Mouse (Mus musculus) left cerebral cortex, postnatal 4 days (tissue): ENCODE measurements around the gene Pard3b. TPM values are rescaled to one million over a fixed set of nuclear protein-coding genes. Genes with fewer than 3 reads are reported as not detected.

Experiments used
- DNase-seq: peaks from one replicate; pipeline ENCODE4 v3.0.0-alpha.2; 2022
- intact Hi-C: fragments of 180-260 bp; cut with DNase I; formaldehyde crosslinking; loops from one replicate; pipeline ENCODE4 v1.15.1; 2025
- total RNA-seq, 2 experiments: library from RNA; stranded (reverse); gene quantifications; 2 replicates each; pipeline ENCODE4 v1.2.3; 2021

Pard3b gene
- total RNA-seq, 2 experiments from 2014 or later: 6.3 to 7.1 TPM

- DNase-seq: no peak
- intact Hi-C loops: no loop called here
Observed at GRCm38 (mm10) chr1:62355496-62355895, 716.9 kb downstream of the Pard3b start.

DNA sequence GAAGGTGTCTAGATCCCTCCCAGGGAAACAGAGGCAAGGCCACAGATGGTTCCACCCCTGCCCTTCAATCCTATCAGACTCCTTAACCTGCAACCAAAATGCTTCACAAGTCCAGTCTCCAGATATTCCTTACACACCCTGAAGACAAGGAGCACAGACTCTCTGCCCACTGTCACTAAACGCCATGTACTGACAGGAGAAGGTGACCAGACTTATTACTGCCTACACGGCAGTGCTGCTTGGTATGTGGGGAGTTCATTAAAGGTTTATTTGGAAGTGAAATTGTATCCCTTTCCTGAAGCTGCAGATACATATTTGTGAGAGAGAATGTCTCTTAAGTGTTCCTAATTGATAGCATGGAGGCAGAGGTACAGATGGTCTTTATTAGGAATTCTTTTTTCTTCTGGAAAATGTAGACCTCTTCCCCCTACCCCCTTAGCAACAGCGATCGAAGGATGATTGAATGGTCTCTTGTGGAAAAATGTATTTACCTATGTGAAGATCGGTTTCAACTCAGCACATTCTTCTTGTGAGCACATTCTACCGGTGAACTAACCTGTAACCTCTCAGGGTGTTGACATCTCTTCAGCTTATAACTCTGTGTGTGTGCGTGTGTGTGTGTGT lies 735.9 kb downstream of the Pard3b start:
- no peak for DNase-seq
- intact Hi-C loops: no loop called here

DNA sequence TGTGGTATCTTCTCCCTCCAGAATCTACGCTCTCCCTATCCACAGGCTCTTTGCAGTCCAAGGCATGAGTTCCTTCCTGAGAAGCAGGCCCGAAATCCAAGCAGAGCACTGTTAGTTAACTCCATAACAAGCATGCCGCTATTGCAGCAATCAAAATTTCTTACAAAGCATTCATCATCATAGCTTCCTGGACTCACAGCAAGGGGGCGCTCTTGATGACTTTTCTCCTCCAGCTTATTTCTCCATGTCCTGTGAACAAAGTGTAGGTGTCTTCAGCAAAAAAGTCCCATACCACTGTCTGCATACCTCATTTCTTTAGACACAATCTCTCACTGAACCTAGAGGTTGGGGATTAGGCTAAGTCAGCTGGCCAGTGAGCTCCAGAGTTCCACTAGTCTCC lies 739.7 kb downstream of the Pard3b start:
- DNase-seq: no peak
- intact Hi-C loops: no loop called here

GRCm38 (mm10) chr1:62382807-62383514 lies 744.3 kb downstream of the Pard3b start:
- intact Hi-C loops: no loop called here
- no peak for DNase-seq

- DNase-seq: no peak
- intact Hi-C loops: no loop called here
Observed at GRCm38 (mm10) chr1:62384241-62384640, 745.6 kb downstream of the Pard3b start.

DNA sequence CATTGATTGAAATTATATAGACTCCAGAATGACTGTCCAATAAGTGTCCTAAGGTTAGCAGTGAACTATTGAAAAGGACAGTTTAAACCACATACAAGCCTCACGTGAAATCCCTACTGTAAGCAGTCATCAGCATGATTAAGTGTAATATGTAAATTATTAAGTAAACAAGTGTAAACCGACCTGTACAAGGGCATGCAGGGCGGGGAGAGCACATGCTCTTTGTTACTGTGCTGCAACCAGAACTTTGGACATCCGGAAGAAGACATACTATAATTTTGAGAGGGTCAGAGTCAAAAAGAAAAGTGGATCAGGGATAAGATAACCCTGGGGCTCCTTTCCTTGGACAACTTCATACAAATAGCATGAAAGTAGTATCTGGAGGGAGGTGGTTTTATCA lies 749.4 kb downstream of the Pard3b start:
- DNase-seq: no peak
- intact Hi-C loops: no loop called here

DNA sequence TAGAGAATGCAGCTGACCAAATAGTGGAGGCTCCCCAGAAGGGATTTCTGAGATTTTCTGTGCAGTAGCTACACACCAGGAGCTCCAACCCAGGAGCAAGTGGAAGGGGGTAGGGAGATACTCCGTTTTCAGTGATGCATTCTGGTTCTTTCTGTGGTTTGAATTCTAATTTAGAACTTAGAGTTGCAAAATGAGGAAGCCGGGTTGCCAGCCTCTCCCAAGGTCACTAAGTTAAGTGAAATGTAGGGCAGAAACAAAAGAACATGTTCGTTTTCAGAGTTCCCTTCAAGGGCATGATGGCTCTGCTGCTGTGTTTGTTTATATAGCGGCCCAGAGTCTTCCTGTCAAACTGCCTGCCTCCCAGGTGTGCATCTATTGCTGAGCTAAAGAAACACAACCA lies 754.2 kb downstream of the Pard3b start:
- intact Hi-C loops: no loop called here
- DNase-seq: no peak

- intact Hi-C loops: no loop called here
- no peak for DNase-seq
Observed at GRCm38 (mm10) chr1:62394555-62394954, 755.9 kb downstream of the Pard3b start.

DNA sequence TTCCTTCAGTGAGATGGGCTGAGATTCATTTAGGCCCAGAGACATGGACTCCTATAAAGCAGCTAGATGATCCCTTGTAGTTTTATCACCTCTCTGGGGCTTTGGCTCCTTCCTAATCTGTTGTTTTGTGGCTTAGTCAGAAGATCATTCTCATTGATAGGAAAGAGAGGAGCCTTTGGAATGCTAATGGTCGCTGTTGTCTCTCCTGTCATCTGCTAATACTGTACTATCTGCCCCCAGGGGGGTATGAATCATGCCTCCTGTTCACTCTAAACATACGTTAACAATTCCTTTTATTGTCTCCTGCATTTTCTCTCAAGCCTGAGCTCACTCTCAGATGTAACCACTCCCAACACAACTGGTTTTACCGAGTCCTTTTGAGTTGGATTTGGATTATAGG lies 759.6 kb downstream of the Pard3b start:
- DNase-seq: no peak
- intact Hi-C loops: no loop called here

- intact Hi-C loops: no loop called here
- no peak for DNase-seq
Observed at GRCm38 (mm10) chr1:62398738-62399137, 760.1 kb downstream of the Pard3b start.

DNA sequence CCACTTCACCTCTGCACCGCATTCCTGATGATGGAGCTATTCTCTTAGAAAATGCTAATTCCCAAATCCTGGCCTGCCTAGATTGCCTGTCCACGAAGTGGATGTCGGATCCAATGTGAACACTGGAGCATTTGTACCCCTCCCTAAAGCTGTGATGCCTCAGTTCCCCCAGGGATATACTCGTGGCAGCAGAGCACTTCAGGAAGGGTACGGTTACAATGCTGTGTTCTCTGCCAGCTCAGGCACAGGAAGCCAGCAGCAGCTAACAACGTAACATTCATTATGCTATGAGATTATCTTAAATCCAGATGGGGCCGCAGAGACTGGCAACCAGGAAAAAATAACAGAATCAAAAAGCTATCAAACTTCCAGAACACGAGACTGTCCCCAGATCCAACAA lies 766.4 kb downstream of the Pard3b start:
- intact Hi-C loops: no loop called here
- no peak for DNase-seq

DNA sequence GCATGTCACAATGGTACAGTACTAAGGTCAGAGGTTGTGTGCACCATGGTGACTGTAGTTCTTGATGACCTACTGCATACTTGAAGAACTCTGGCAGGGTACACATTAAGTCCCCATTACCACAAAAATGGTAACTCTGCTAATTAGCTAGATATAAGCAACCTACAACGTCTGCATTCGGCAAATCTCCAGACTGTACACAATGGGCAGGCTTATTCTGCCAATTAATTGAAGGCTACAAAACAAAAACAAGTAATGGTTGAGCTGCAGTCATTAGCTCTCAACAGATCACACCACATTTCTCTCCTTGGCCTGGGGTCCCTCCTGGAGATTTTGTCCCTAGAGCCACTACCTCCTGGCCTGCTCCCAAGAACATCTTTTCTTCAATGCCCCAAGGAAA lies 772.7 kb downstream of the Pard3b start:
- DNase-seq: no peak
- intact Hi-C loops: no loop called here

GRCm38 (mm10) chr1:62412019-62412418 lies 773.4 kb downstream of the Pard3b start:
- no peak for DNase-seq
- intact Hi-C loops: no loop called here

DNA sequence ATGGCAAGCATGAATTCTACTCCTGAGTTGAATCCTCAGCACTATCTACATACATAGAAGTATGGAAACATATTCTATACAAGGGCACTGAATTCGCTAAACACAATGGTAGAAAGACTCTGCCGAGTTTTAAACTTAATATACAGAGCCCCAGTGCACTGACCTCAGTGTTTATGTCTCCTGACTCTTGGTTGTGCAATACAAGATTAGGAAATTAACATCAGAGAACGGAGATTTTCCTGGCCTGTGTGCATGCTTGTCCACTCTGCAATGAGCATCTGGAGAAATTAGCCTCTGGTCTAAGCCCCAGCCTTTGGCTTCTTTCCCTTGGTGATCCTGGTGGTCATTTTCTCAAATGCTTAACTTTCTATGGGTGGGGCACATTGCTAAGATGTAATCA lies 774.4 kb downstream of the Pard3b start:
- intact Hi-C loops: no loop called here

DNA sequence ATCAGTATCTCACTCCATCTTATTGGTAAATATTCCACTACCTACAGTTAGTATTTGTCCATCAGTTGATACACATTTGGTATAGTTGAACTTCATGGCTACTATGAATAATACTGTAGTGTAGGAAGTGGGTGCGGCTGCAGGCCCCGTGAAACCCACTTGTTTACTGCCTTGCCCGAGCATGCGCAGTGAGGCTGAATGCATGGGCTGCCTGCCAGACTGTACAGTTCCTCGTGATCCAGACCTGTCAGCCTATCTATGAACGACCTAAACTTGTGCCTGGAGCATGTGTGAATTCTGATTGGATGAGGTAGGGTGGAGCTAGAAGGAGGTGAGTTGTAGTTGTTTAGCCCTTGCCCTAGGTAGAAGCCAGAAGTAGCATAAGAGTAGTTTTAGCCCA lies 775.9 kb downstream of the Pard3b start:
- intact Hi-C loops: no loop called here
- no peak for DNase-seq

More for the DNA sequence above, 774.4 kb downstream of the Pard3b start:
- no peak for DNase-seq

DNA sequence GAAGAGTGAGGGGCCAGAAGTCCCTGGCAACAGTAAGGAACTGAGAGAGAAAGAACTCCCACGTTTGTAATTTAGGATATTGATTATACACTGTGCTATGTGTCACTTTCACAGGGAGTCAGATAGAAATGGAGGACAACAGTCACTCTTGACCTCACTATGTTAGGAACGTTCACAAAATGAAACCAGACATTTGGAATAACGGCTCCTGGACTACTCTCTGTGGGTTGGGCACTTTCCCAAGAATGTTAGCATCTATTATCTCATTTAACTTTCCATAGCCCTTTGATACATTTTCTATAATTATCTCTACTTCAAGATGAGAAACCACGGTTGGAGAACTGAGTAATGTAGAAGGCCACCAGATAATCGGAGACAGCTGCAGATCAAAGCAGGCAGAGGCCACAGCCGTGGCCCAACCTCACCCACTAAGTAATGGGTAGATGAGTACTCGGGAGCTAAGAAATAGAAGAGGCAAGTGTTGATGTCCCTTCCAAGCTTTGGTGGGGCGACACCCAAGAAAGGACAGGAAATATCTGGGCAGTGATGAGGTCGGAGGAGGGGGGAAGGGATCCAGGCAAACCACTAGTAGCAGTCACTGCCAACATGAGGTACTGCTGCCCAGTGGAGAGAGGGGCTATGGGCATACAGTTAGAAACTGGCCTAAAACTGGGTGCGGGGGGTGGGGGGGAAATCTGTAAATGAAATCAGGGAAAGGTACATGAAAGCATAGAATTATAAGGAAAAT lies 778.2 kb downstream of the Pard3b start:
- no peak for DNase-seq
- intact Hi-C loops: no loop called here

DNA sequence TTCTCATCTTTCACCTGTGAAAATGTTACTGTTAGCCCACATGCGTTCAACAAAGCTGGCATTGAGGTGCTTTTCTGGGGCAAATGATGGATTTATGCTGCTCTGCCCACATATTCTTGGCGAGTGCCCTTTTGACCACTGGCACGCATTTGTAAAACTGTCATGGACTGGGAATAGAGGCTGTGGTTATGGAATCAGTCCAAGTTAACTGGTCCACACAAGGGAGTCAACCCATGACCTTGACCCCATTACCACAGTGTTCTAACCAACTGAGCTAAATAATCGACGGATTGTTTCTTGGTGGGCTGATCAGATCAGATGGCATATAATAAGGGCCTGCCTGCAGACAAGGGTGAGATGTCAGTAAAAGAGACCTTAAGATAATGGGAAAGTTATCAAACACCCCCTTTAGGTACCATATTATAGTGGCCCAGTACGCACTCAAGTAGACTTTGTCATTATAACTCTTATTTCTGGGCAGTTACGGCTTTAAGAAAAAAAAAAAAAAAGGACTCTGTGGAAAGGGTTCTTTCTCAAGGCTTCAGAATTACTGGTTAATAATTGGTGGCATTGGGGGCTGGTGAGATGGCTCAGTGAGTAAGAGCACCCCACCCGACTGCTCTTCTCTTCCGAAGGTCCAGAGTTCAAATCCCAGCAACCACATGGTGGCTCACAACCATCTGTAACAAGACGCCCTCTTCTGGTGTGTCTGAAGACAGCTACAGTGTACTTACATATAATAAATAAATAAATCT lies 784.4 kb downstream of the Pard3b start:
- intact Hi-C loops: no loop called here
- no peak for DNase-seq

- DNase-seq: no peak
- intact Hi-C loops: no loop called here
Observed at GRCm38 (mm10) chr1:62425369-62425768, 786.7 kb downstream of the Pard3b start.

DNA sequence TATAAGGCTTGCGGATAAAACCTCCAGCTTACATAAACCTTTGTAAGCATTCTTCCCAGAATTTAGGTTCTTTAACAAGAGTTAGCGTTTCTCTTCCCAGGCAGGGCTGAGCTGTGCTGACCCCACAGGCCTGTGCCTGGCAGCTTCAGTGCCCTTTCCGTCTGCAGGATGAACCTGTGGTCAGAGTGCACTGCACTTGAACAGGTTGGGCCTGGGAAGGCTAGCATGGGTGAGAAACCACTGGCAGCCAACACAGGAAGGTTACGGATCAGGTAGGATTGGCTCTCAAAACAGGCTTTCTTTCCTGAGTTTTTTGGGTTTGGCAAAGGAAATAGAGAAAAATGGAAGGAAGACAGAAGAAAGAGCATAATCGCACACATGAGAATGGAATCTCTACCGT lies 790.1 kb downstream of the Pard3b start:
- intact Hi-C loops: no loop called here
- no peak for DNase-seq

- DNase-seq: no peak
- intact Hi-C loops: no loop called here
Observed at GRCm38 (mm10) chr1:62429333-62430182, 790.9 kb downstream of the Pard3b start.
